Mouse (Mus musculus): ENCODE measurements around the gene Abcb4. TPM values are rescaled to one million over a fixed set of nuclear protein-coding genes. Genes with fewer than 3 reads are reported as not detected.
"Not testable (repeated sequence)": the region's sequence is repeated elsewhere in the genome, so short reads cannot be mapped to it uniquely, and the experiment has no call there.

Abcb4 gene
- polyA plus RNA-seq, 1 experiment from 2014 or later: 28.7 TPM

DNA sequence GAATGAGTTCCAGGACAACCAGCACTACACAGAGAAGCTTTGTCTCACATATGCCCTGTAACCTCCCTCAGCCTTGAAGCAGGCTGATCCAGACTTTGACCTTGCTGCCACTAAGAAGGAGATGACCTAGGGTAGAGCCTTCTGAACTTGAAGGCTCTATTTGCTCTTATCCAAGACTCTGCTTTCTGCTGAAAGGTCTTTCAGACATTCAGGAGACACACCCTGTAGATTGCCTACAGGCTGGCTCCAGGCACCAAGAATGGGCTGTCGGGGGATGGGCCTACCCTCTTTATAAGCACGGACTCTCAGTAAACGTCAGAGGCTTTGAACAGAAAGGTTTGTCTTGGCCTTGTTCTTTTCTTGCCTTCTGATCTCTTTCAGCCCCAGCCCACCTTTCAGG is 113.1 kb downstream of the Abcb4 start:
- ATAC-seq (ENCODE audit: insufficient read depth); H3K27me3 ChIP-seq; H3K36me3 ChIP-seq (replicated peaks); H3K4me3 ChIP-seq (replicated peaks); H3K9me3 ChIP-seq (replicated peaks); H3K27ac ChIP-seq (replicated peaks); H3K4me2 ChIP-seq; H3K4me1 ChIP-seq (replicated peaks); H3K9ac ChIP-seq: not testable (repeated sequence)
- WGBS (ENCODE audit: insufficient replicate concordance): 65% methylated on average over 3 of the region's 3 CpGs

Other genes starting within 250 kb of the Abcb4 start
- 0.54 and 0.68 TPM in 2 replicates for gene Abcb1a, start 233.6 kb upstream of the Abcb4 start, polyA plus RNA-seq (2015; fragmentation: Nextera tagmentation; extraction: Ambion mirVana)
- gene Abcb1b, start 95.6 kb upstream of the Abcb4 start, polyA plus RNA-seq (2015; fragmentation: Nextera tagmentation; extraction: Ambion mirVana): 0.40 and 0.43 TPM in 2 replicates
- gene Crot, start 103.6 kb downstream of the Abcb4 start, polyA plus RNA-seq (2015; fragmentation: Nextera tagmentation; extraction: Ambion mirVana): 58.1 and 58.3 TPM in 2 replicates
- 10.6 and 10.9 TPM in 2 replicates for gene Tmem243, start 207.0 kb downstream of the Abcb4 start, polyA plus RNA-seq (2015; fragmentation: Nextera tagmentation; extraction: Ambion mirVana)

Measured in liver, embryonic 15.5 days (tissue).